14 mouse cellular contexts compared by ENCODE assay signal in genomic region chr1:88635659-88636058, GRCm38 (mm10).
DNase-seq lines count a peak whose midpoint lies in the region; ATAC-seq lines count a peak whose summit lies in the region.
"Had no signal": no experiment of that assay in that cellular context is flagged by ENCODE, and none has a peak within 500 bp of the region (broad histone marks: within the 10 kb centered on the region; RNA-seq: fewer than 3 reads in every experiment).

No protein-coding gene starts in this region.

- H3K4me2 ChIP-seq in forebrain, embryonic 11.5 days (ENCODE audit: low read depth, low read length, severe bottlenecking) = no peak overlapping the region
- H3K4me2 ChIP-seq in liver, embryonic 12.5 days = no peak overlapping the region
- H3K4me2 ChIP-seq: midbrain, embryonic 15.5 days; neural tube, embryonic 12.5 days had no signal

- H3K36me3 ChIP-seq in forebrain, embryonic 10.5 days (replicated peaks) = no peaks in the 10 kb centered on the region
- no peaks in the 10 kb centered on the region for H3K36me3 ChIP-seq in forebrain, embryonic 11.5 days (ENCODE audit: control insufficient read depth, insufficient read depth, low read length)
- H3K36me3 ChIP-seq in liver, embryonic 12.5 days = no peaks in the 10 kb centered on the region
- H3K36me3 ChIP-seq: midbrain, embryonic 15.5 days; neural tube, embryonic 12.5 days had no signal

- H3K4me1 ChIP-seq in forebrain, embryonic 10.5 days = peaks cover 50% of the 10 kb centered on the region
- peaks cover 6% of the 10 kb centered on the region; the same call in 1 of the 2 replicates for H3K4me1 ChIP-seq in forebrain, embryonic 11.5 days (replicated peaks; ENCODE audit: control insufficient read depth, insufficient read depth, low read length)
- H3K4me1 ChIP-seq in liver, embryonic 12.5 days = peaks cover 8% of the 10 kb centered on the region; the same call in 1 of the 2 replicates

- 0 out of 2 replicates have a peak overlapping the region, but pooled peaks have one; percentile 3 for H3K27ac ChIP-seq in forebrain, embryonic 10.5 days
- no peak overlapping the region for H3K27ac ChIP-seq in forebrain, embryonic 11.5 days (ENCODE audit: low read depth, low read length)
- H3K27ac ChIP-seq in liver, embryonic 12.5 days = 0 out of 2 replicates have a peak overlapping the region, but pooled peaks have one; percentile 3
- H3K27ac ChIP-seq: midbrain, embryonic 15.5 days; neural tube, embryonic 12.5 days had no signal

- DNase-seq in forebrain, embryonic 10.5 days (ENCODE audit: extremely low spot score, low spot score) = no peak
- no peak for DNase-seq in forebrain, embryonic 11.5 days (ENCODE audit: low spot score)
- no peak for DNase-seq in liver
- peak; percentile 35 for DNase-seq in heart, postnatal 4 days
- DNase-seq in right cerebral cortex, postnatal 4 days = no peak
- no peak for DNase-seq in adrenal gland, postnatal 14 days
- DNase-seq: cerebellum, adult 9-11 months; gastrocnemius, postnatal 36 days; thymus, postnatal 36 days had no signal

- WGBS in forebrain, embryonic 10.5 days = 94% methylated on average over 12 of the region's 12 CpGs
- 86% methylated on average over 12 of the region's 12 CpGs for WGBS in forebrain, embryonic 11.5 days
- WGBS in liver, embryonic 12.5 days (ENCODE audit: insufficient replicate concordance) = 44% methylated on average over 12 of the region's 12 CpGs

- ATAC-seq in forebrain, embryonic 11.5 days (replicated peaks; ENCODE audit: low FRiP score) = no peak
- no peak for ATAC-seq in liver, embryonic 12.5 days
- peak; percentile 16 for ATAC-seq in megakaryocyte, adult 5-6 weeks (ENCODE audit: poor library complexity, severe bottlenecking)
- ATAC-seq: forebrain, embryonic 16.5 days; midbrain, embryonic 15.5 days had no signal

- H3K9ac ChIP-seq in forebrain, embryonic 11.5 days (ENCODE audit: low read length) = no peak overlapping the region
- H3K9ac ChIP-seq in liver, embryonic 12.5 days = no peak overlapping the region
- H3K9ac ChIP-seq: midbrain, embryonic 15.5 days; neural tube, embryonic 12.5 days had no signal

- no peak overlapping the region for H3K4me3 ChIP-seq in forebrain, embryonic 10.5 days
- no peak overlapping the region for H3K4me3 ChIP-seq in forebrain, embryonic 11.5 days (ENCODE audit: low read depth, low read length)
- no peak overlapping the region for H3K4me3 ChIP-seq in liver, embryonic 12.5 days
- H3K4me3 ChIP-seq: midbrain, embryonic 15.5 days; neural tube, embryonic 12.5 days had no signal

- no peaks in the 10 kb centered on the region for H3K27me3 ChIP-seq in forebrain, embryonic 10.5 days (ENCODE audit: poor library complexity, severe bottlenecking)
- peaks cover 2% of the 10 kb centered on the region; the same call in 1 of the 2 replicates for H3K27me3 ChIP-seq in forebrain, embryonic 11.5 days (ENCODE audit: control insufficient read depth, insufficient read depth, low read length)
- no peaks in the 10 kb centered on the region for H3K27me3 ChIP-seq in liver, embryonic 12.5 days (replicated peaks)
- H3K27me3 ChIP-seq: midbrain, embryonic 15.5 days; neural tube, embryonic 12.5 days had no signal

- H3K9me3 ChIP-seq in forebrain, embryonic 10.5 days = no peaks in the 10 kb centered on the region
- H3K9me3 ChIP-seq in forebrain, embryonic 11.5 days (ENCODE audit: control insufficient read depth, low read length) = no peaks in the 10 kb centered on the region
- H3K9me3 ChIP-seq in liver, embryonic 12.5 days (replicated peaks) = no peaks in the 10 kb centered on the region
- H3K9me3 ChIP-seq: midbrain, embryonic 15.5 days; neural tube, embryonic 12.5 days had no signal
